Mouse (Mus musculus) kidney, adult 18-20 months (tissue): ENCODE data around the gene Nktr.

Source experiments
- DNase-seq: peaks from one replicate; pipeline ENCODE4 v3.0.0; 2021

The Nktr gene

GRCm38 (mm10) chr9:121718792-121719318 is at the start of gene Nktr:
Gene Nktr, plus strand, starts transcription at chr9:121719169.
- peak; percentile 97 for DNase-seq

GRCm38 (mm10) chr9:121669348-121669791 is 49.6 kb upstream of the Nktr start:
- DNase-seq, result peak; percentile 57

GRCm38 (mm10) chr9:121671300-121671699 is 47.7 kb upstream of the Nktr start:
- DNase-seq, result peak; percentile 47

DNA sequence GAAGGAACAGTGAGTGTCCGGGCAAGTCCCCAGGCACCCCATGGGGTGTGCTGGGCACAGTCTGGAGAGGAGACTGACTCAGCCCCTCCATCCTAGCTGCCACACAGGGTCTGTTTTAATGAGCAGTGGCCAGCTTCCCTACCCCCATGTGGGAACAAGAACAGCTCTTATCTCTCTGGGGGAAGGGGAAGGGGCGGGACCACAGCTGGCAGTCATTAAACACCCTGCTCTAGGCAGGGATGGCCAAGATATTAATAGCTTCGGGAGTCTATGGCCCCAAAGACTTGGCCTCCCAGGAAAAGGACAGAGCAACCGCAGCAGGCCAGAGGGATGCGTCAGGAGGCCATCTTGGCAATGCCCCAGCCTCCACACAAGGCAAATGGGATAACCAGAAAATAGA is 46.7 kb upstream of the Nktr start:
- peak; percentile 16 for DNase-seq

GRCm38 (mm10) chr9:121673716-121674115 is 45.3 kb upstream of the Nktr start:
- no peak for DNase-seq

DNA sequence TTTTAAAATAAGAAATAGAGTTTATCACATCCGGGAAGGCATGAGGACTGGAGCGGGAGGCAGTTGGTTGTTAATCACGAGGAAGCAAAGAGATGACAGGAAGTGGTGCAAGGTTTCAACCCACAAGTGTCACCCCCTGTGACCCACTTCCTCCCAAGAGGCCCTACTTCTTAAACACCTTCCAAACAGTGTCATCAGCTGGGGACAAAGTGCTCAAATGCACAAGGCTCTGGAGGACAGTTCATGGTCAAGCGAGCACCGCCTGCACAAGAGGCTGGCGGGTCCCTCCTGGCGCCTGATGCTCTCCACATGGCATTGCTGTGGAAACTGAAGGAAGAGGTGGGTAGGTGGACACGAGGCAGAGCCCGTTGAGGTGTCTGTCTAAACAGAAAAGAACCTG is 44.0 kb upstream of the Nktr start:
- no peak for DNase-seq

DNA sequence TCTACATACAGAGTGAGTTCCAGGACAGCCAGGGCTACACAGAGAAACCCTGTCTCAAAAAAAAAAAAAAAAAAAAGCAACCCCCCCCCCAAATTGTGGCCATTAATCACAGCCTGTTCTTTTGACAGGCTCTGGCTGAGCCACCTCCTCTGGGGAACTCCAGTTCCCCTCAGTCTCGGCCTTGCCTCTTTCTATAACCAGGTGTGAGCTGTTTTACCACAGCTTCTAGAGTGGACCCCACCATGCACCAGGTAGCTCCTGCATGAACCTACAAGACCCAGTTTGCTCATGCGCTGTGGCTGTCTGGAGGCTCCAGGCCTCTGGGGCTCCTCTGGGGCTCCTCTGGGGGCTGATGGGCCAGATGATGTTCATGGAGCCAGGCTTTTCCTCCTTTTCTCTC is 43.4 kb upstream of the Nktr start:
- DNase-seq, result no peak

DNA sequence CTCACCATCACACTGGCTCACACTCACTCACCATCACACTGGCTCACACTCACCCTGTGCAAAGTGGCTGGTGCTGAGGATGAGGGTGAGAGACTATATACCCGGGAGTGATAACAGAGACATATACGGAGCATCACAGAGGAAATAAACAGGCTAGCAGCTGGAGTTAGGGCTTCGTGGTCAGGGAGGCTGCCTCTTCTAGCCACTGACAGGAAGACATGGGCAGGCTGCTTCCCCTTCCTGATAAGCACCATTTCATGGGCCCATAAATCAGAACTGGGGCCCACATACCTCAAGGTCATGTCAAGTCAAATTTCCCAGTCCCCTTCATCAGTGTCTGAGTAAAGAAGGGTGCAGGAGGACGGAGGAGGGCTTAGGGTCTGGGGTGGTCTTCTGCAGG is 41.9 kb upstream of the Nktr start:
- DNase-seq, result no peak

- no peak for DNase-seq
Measured at GRCm38 (mm10) chr9:121677476-121677875, 41.5 kb upstream of the Nktr start.

GRCm38 (mm10) chr9:121679549-121679948 is 39.4 kb upstream of the Nktr start:
- DNase-seq, result peak; percentile 41

GRCm38 (mm10) chr9:121681191-121681590 is 37.8 kb upstream of the Nktr start:
- DNase-seq, result no peak

DNA sequence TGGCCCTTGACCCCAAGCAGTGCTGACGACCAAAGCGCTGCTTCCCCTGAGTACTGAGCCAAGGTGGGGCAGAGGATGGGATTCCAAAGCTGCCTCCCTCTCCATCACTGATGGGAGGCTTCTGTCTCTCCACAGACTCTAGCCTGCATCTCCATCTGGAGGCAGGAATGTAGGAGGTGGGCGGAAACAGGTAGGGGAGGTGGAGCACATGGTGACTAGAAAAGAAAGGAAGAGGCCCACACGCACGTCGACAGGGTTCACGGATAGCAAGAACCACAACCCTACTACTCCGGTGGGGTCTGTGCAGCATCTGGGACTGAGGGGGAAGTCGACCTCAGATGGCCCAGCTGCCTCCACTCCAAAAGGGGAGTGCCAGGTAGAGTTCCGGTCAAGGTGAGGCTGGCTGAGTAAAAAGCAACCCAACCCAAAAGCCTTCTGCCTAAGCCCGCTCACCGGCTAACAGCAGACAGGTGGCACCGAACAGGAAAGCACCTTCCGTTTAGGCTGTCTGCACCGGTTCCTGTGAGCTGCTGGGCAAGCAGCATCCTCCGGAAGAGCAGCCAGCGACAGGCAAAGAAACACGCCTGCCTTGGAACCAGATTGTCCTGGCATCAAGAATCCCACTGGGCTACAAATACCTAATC is 36.8 kb upstream of the Nktr start:
- no peak for DNase-seq

DNA sequence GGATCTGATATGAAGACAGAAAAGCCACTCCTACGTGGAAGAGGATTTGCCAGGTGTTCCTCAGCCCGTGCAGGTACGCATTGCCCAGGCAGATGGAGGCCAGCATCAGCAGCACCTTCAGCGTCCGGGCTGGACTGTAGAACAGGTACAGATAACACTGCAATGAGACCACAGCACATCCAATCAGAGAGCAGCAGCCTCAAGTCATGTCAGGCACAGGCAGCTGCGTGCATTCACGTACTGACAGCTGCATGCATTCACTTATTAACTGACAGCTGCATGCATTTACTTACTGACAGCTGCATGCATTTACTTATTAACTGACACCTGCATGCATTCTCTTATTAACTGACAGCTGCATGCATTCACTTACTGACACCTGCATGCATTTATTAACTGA is 34.3 kb upstream of the Nktr start:
- DNase-seq, result no peak

DNA sequence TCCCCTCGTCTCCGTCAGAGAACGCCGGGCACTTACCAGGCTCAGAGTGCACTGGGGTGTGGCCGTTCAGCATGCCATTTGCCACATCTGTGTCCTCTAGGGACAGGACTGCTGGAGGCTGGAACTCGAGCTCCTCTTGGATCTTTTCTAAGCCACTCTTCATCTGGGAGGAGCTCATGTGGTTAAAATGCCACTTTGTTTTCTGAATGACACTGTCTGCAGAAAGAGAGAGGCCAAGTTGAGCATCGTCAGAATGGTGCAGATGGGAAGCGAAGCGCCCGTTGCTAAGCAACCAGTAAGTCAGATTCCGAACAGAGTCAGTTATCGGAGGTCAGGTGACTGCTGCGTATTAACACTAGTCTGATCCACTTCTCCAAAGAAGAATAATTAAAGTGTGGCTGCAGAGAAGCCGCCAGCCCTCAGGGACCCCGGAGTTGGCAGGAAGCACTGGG is 28.7 kb upstream of the Nktr start:
- DNase-seq, result no peak

GRCm38 (mm10) chr9:121690734-121691133 is 28.2 kb upstream of the Nktr start:
- DNase-seq, result no peak

DNA sequence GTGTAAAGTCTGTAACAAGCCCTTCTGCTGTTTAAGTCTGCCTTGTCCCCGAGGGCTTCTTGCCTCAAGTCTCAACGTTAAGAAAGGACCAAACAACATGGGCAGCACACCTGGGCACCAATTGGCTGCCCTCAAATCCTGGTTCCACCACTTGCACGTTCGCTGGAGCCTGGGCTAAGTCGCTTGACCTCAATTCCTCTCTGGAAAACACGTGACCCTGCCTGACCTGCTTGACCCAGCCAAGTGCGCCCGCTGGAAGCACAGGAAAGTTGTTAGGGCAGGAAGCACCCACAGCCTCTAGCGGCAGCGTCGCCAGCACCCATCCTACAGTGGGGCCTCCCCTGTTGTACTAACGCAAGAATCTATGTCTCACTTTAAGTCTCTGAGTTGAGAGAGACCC is 24.2 kb upstream of the Nktr start:
- no peak for DNase-seq

GRCm38 (mm10) chr9:121696626-121697025 is 22.3 kb upstream of the Nktr start:
- DNase-seq, result no peak

- peak; percentile 71 for DNase-seq
Measured at GRCm38 (mm10) chr9:121697150-121698049, 21.6 kb upstream of the Nktr start.

- DNase-seq, result no peak
Measured at GRCm38 (mm10) chr9:121704261-121704645, 14.7 kb upstream of the Nktr start.

GRCm38 (mm10) chr9:121704646-121705625 is 14.0 kb upstream of the Nktr start, which contains the start of gene Sec22c:
Gene Sec22c, minus strand, starts transcription at chr9:121705490.
- peak; percentile 94 for DNase-seq

GRCm38 (mm10) chr9:121706029-121706675 is 12.8 kb upstream of the Nktr start:
- DNase-seq, result no peak

DNA sequence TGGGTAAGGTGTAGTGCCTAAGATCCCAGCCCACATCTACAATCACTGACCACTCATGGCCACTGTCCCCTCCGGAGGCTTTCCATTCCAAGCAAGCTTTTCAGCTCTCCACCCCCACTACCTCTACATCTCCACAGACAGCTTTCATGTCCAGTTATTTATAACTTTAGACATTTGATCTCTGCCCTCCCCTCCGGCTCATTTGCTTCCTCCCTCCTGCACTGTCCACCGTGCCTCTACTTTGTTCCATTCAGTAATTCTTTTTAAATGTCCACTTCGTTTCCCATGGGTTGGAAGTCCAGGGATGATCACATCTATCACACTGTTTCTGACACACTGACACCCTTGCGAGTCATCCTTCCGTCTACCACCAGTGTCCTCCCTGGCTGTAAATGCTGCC is 11.2 kb upstream of the Nktr start:
- DNase-seq, result no peak
